Mouse (Mus musculus) cerebellum, adult 9-10 months (tissue): ENCODE measurements around the gene Fastkd2.

ENCODE experiments used
- DNase-seq: peaks from one replicate; pipeline ENCODE4 v3.0.0; 2022

Gene Fastkd2

DNA sequence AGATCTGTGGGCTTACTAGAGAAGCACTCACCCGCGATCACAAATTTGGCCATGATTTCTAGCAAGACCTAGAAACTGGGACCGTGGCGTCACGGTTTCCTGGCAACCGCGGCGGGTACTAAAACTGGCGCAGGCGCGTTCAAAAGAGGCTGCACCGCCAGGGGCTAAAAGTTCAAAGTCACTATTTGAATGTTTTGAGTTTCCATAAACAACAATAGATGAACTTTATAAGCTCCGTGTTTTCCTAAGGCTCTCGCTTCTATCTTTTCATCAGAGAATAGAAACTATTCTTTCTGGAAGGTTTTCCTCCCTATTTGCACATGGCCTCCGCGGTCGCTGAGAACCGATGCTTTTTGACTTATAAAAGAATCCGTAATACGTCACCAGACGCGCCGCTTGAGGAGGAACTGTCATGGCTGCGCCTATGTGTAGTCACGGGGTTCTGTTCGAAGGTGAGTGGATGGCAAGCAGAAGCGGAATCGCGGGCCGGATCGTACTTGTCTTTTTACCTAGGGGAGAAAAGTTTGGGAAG is at the start of gene Fastkd2, which contains the start of gene Mdh1b:
Gene Fastkd2 (plus strand): TSS at position 375 of the 532 bp plus-strand sequence.
Gene Mdh1b (minus strand): TSS at position 79 of the 532 bp plus-strand sequence.
- DNase-seq, result peak; percentile 93

DNA sequence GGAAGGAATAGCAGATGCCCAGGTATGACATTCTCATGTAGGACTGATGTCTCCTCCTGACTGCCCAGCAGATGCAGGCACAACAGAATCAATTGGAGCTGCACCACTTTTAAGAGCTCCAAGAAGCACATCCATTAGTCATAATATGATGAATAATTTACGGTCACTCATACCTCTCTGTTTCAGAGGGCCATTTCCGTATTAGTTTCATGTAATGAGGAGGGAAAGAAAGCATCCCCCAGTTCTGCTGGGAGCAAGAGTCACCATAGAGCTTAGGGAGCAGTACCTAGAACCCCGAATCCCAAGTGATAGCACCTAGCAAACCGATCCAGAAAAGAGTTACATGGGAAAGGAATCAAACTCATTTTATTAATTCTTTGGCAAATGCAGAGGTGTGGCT is 43.6 kb upstream of the Fastkd2 start, which contains the start of gene Dytn:
Gene Dytn (minus strand): TSS at position 101 of the 400 bp plus-strand sequence.
- no peak for DNase-seq

GRCm38 (mm10) chr1:63696861-63697260 is 33.6 kb upstream of the Fastkd2 start:
- DNase-seq, result peak; percentile 6

GRCm38 (mm10) chr1:63705733-63706132 is 24.7 kb upstream of the Fastkd2 start:
- no peak for DNase-seq

DNA sequence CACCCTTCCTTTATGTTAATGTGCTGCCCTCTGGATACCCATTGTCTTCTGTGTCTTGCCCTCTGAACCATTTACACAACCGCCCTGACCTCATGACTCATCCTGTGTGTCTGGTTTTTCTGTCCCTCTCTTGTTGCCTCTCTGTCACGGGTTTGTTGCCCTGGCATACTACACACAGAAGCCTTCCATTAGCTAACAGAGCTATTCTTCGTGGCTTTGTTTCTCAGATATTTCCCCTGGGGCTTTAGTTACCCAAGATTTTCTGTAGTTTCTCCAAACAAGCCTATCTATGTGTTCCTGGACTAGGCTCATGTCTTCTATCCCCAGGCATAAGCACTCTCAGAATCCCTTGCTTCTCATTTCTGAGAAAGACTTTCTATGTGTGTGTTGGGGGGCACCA is 21.5 kb upstream of the Fastkd2 start:
- DNase-seq, result no peak

- DNase-seq, result no peak
Measured at GRCm38 (mm10) chr1:63720161-63720560, 10.3 kb upstream of the Fastkd2 start.

DNA sequence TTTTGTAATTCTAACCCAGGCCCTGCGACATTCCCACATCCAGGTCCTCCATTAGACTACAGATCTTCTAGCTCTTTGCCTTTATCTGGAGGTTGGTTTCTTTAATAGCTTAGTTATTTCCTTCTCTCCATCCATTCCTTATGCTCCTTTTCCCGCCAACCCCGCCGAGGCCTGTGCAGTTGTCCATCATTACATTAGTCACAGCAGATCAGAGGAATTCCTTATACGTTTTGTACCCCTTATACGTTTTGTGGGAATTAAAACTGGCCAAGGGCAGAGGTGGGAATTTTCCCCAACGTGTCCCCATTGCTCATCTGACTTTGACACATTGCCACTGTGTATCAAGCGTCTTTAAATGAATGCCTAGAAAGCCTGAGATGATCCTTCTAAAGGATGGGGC is 618 bp upstream of the Fastkd2 start:
- no peak for DNase-seq

GRCm38 (mm10) chr1:63756005-63756404 is 25.6 kb downstream of the Fastkd2 start:
- no peak for DNase-seq

- DNase-seq, result peak; percentile 84
Measured at GRCm38 (mm10) chr1:63763212-63763694, 32.8 kb downstream of the Fastkd2 start.

DNA sequence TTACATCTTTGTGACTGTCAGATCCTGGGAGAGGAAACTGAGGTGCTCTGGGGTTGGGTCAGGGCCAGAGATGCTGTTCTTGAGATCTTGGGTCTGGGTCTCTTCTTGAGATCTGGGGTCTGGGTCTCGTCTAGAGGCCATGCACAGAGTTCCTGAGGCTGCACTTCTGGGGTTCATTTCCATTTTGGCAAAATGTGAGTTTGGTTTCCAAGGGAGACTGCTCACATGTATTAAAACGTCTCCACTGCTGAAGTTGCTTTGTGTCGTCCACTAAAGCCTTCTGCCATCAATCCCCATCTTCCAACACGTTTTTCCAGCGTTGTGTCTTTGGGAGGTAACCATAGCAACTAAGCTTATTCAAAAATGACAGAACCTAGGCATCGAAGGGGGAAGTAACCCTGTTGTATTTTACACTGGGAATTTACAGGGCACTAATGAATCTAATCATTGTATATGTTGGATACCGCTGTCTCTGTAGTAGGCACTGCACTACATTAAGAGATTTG is 33.5 kb downstream of the Fastkd2 start:
- peak; percentile 8 for DNase-seq

GRCm38 (mm10) chr1:63764395-63764794 is 34.0 kb downstream of the Fastkd2 start:
- no peak for DNase-seq

DNA sequence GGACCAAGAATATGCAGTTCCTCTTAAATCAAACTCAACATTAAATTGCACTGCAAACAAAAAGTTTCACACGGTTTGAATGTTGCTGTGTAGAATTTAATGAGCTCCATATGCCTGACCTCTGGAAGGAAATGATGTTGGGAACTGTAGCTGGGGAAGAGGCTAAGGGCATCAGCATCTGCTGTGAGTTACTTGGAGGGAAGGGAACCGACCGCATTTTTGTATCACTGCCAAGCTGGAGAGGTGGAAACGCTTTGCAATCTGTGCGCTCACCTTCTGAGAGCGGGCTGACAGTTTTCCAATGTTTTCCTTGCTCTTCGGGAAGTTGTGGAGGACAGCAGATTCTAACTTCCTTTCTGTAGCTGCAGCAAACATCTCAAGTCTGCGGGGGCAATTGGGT is 37.7 kb downstream of the Fastkd2 start:
- DNase-seq, result peak; percentile 28

DNA sequence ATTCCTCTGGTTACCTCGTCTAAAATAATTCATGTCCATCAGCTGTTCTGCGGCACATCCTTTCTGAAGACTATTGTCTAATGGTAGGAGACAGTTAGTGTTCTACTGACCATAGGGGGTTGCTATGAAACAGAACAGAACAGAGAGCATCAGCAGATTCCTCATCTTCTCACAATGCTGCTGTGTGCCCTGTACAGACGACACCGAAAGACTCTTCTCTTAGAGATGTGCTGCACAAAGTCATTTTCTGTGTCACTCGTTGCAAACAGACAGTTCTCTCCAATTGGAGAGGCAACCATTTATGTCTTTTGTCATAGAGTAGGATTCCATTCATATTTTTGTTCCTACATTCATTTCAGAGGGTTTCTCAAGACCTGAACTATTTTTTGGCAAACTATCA is 38.8 kb downstream of the Fastkd2 start, which contains the start of gene 4933402D24Rik:
Gene 4933402D24Rik (minus strand): TSS at position 101 of the 400 bp plus-strand sequence.
- DNase-seq, result no peak

GRCm38 (mm10) chr1:63770309-63770708 is 39.9 kb downstream of the Fastkd2 start:
- DNase-seq, result no peak

DNA sequence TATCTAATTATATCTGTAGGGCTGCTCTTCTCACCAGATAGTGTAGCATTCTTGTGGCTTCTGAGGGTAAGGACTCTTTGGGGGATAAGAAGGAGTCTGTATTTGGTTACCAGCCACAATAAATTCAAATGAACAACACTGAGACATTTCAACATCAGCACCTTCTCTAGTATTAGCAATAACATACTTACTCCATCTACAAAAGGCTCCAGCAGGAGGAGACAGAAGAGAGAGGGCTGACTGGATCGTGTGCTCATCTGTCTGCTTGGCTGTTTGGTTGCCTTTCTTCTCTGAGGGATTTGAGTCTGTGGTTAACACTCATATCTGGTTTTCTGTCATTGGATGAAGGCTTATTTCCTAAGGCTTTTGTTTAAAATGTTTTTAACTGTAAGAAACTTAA is 46.0 kb downstream of the Fastkd2 start:
- DNase-seq, result no peak

- DNase-seq, result no peak
Measured at GRCm38 (mm10) chr1:63776902-63777630, 46.7 kb downstream of the Fastkd2 start.

DNA sequence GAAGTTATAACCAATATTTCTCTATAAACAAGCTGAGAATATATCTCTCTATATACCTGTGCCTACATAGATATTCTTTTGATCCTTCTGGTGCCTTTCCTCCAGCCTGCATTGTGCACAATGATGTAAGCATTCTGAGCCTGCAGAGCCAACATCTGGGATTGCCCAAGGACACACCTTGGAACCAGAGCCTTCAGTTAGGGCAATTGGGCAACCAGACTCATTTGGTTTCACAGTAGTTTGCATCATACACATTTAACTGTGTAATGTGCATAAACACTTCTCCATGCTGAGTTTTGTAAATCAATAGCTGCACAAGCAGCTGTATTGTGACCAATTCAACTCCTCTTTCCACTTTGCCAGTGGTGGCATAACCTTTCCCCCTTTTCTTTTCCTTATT is 63.9 kb downstream of the Fastkd2 start:
- DNase-seq, result no peak
